Mouse (Mus musculus) E14TG2a.4 (cell line): ENCODE measurements around the gene Gm21964.

Source experiments
- CTCF ChIP-seq: conservative IDR thresholded peaks from 2 replicates; pipeline ENCODE4 v1.5.1; 2014; ENCODE audit warnings: low read length
- POU5F1 ChIP-seq: IDR thresholded peaks from 2 replicates; pipeline ENCODE4 v1.6.1; 2014; ENCODE audit warnings: low read length, borderline replicate concordance

DNA sequence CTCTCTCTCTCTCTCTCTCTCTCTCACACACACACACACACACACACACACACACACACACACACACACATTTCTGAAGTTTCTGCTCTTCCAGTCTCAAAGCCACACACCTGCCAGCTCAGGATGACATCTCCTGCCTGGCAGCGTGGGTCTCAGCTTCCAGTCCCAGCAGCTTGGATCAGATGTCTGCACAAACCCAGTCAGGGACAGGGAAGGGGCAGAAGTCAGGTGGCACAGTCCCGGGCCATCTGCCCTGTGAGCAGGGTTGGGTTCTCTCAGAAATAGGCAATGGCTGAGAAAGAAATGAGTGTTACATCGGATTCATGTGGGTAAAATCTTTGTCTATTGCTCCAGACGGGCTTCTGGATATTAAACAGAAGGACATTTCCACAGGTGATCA lies 39.8 kb downstream of the Gm21964 start:
- TF ChIP-seq CTCF (no peak), POU5F1 (no peak)
